Mouse (Mus musculus) splenic B cell, adult 2 months (primary cell): ENCODE data around the gene Nrap.

Source experiments
- DNase-seq: peaks from one replicate; pipeline ENCODE4 v3.0.0-alpha.2; 2011; ENCODE audit warnings: low read depth, low spot score
- H3K27me3 ChIP-seq: 2 replicates; pipeline ENCODE4 v1.6.1; 2012; ENCODE audit warnings: mild to moderate bottlenecking, low read length, moderate library complexity, mixed read lengths; ENCODE audit not compliant: control insufficient read depth, poor library complexity, insufficient read depth, severe bottlenecking
- H3K36me3 ChIP-seq: 2 replicates; pipeline ENCODE4 v1.6.1; 2012; ENCODE audit warnings: mild to moderate bottlenecking, low read length, moderate library complexity, mixed read lengths; ENCODE audit not compliant: control insufficient read depth, poor library complexity, insufficient read depth, severe bottlenecking

Gene Nrap

GRCm38 (mm10) chr19:56287580-56288367 lies 102.1 kb downstream of the Nrap start:
- Histone ChIP-seq H3K27me3 (no peaks in the 10 kb centered on the region), H3K36me3 (no peaks in the 10 kb centered on the region)
- DNase-seq: no peak

- H3K27me3 ChIP-seq: no peaks in the 10 kb centered on the region
- DNase-seq: no peak
- H3K36me3 ChIP-seq: no peaks in the 10 kb centered on the region
These were observed 103.0 kb downstream of the Nrap start, which contains the start of gene Habp2 for GRCm38 (mm10) chr19:56286866-56287265. Habp2 (plus strand) TSS chr19:56287137.

- DNase-seq: no peak
- Histone ChIP-seq H3K27me3 (no peaks in the 10 kb centered on the region), H3K36me3 (no peaks in the 10 kb centered on the region)
These were observed 104.6 kb downstream of the Nrap start for GRCm38 (mm10) chr19:56285222-56285621.

- H3K27me3 ChIP-seq: no peaks in the 10 kb centered on the region
- H3K36me3 ChIP-seq: no peaks in the 10 kb centered on the region
- DNase-seq: no peak
These were observed 111.5 kb downstream of the Nrap start for GRCm38 (mm10) chr19:56278366-56278765.

- no peaks in the 10 kb centered on the region for H3K27me3 ChIP-seq
- no peaks in the 10 kb centered on the region for H3K36me3 ChIP-seq
- no peak for DNase-seq
These were observed 111.9 kb downstream of the Nrap start for GRCm38 (mm10) chr19:56277951-56278350.

- DNase-seq: no peak
These were observed 112.6 kb downstream of the Nrap start for GRCm38 (mm10) chr19:56277140-56277804.

GRCm38 (mm10) chr19:56272081-56272480 lies 117.8 kb downstream of the Nrap start:
- H3K36me3 ChIP-seq: no peaks in the 10 kb centered on the region
- no peak for DNase-seq
- no peaks in the 10 kb centered on the region for H3K27me3 ChIP-seq

More at GRCm38 (mm10) chr19:56277140-56277804, 112.6 kb downstream of the Nrap start:
- H3K27me3 ChIP-seq: no peaks in the 10 kb centered on the region
- no peaks in the 10 kb centered on the region for H3K36me3 ChIP-seq
